Mouse (Mus musculus): ENCODE data around the gene L3mbtl3.

The L3mbtl3 gene

GRCm38 (mm10) chr10:26337896-26338503 lies 37.8 kb downstream of the L3mbtl3 start:
- DNase-seq (ENCODE audit: low spot score in 2 of 2), result no peak

GRCm38 (mm10) chr10:26333966-26334365 lies 41.8 kb downstream of the L3mbtl3 start:
- DNase-seq (ENCODE audit: low spot score in 2 of 2), result no peak

- DNase-seq (ENCODE audit: low spot score in 2 of 2), result no peak
Measured at GRCm38 (mm10) chr10:26332781-26333180, 43.0 kb downstream of the L3mbtl3 start.

- no peak for DNase-seq (ENCODE audit: low spot score in 2 of 2)
Measured at GRCm38 (mm10) chr10:26328843-26329242, 46.9 kb downstream of the L3mbtl3 start.

GRCm38 (mm10) chr10:26327691-26328542 lies 47.9 kb downstream of the L3mbtl3 start:
- no peak for DNase-seq (ENCODE audit: low spot score in 2 of 2)

GRCm38 (mm10) chr10:26327291-26327690 lies 48.5 kb downstream of the L3mbtl3 start:
- no peak for DNase-seq (ENCODE audit: low spot score in 2 of 2)

GRCm38 (mm10) chr10:26325320-26325719 lies 50.5 kb downstream of the L3mbtl3 start:
- peak; percentile 66 to 72 for DNase-seq (ENCODE audit: low spot score in 2 of 2)

GRCm38 (mm10) chr10:26322344-26323051 lies 53.3 kb downstream of the L3mbtl3 start:
- DNase-seq (ENCODE audit: low spot score in 2 of 2), result no peak

- DNase-seq (ENCODE audit: low spot score in 2 of 2), result no peak
Measured at GRCm38 (mm10) chr10:26320679-26321078, 55.1 kb downstream of the L3mbtl3 start.

GRCm38 (mm10) chr10:26314327-26314726 lies 61.4 kb downstream of the L3mbtl3 start:
- no peak for DNase-seq (ENCODE audit: low spot score in 2 of 2)

- DNase-seq (ENCODE audit: low spot score in 2 of 2), result no peak
Measured at GRCm38 (mm10) chr10:26303485-26303884, 72.3 kb downstream of the L3mbtl3 start.

- no peak for DNase-seq (ENCODE audit: low spot score in 2 of 2)
Measured at GRCm38 (mm10) chr10:26302336-26302735, 73.4 kb downstream of the L3mbtl3 start.

GRCm38 (mm10) chr10:26297626-26298025 lies 78.1 kb downstream of the L3mbtl3 start:
- no peak for DNase-seq (ENCODE audit: low spot score in 2 of 2)

GRCm38 (mm10) chr10:26297200-26297599 lies 78.6 kb downstream of the L3mbtl3 start:
- no peak for DNase-seq (ENCODE audit: low spot score in 2 of 2)

- DNase-seq (ENCODE audit: low spot score in 2 of 2), result no peak
Measured at GRCm38 (mm10) chr10:26287136-26287535, 88.6 kb downstream of the L3mbtl3 start.

GRCm38 (mm10) chr10:26280009-26280408 lies 95.8 kb downstream of the L3mbtl3 start:
- DNase-seq (ENCODE audit: low spot score in 2 of 2), result no peak

- no peak for DNase-seq (ENCODE audit: low spot score in 2 of 2)
Measured at GRCm38 (mm10) chr10:26275414-26275813, 100.4 kb downstream of the L3mbtl3 start.

- no peak for DNase-seq (ENCODE audit: low spot score in 2 of 2)
Measured at GRCm38 (mm10) chr10:26263744-26264459, 111.9 kb downstream of the L3mbtl3 start.

GRCm38 (mm10) chr10:26259908-26260307 lies 115.9 kb downstream of the L3mbtl3 start:
- no peak for DNase-seq (ENCODE audit: low spot score in 2 of 2)

- DNase-seq (ENCODE audit: low spot score in 2 of 2), result no peak
Measured at GRCm38 (mm10) chr10:26249426-26250165, 126.2 kb downstream of the L3mbtl3 start.

- no peak for DNase-seq (ENCODE audit: low spot score in 2 of 2)
Measured at GRCm38 (mm10) chr10:26244466-26244865, 131.3 kb downstream of the L3mbtl3 start.

Data from spleen, postnatal 36 days (tissue).